Mouse (Mus musculus): ENCODE results near the gene Vps8. TPM values are rescaled to one million over a fixed set of nuclear protein-coding genes. Genes with fewer than 3 reads are reported as not detected.

The Vps8 gene
- polyA plus RNA-seq, 1 experiment from 2014 or later = 36.6 TPM

- no peak for ATAC-seq (replicated peaks)
- H3K36me3 ChIP-seq = 0 out of 2 replicates have a peak, but pooled peaks cover 4% of the 10 kb centered on the region
- H3K4me1 ChIP-seq = peaks cover 6% of the 10 kb centered on the region
- no peaks in the 10 kb centered on the region for H3K27me3 ChIP-seq
- WGBS = 96% methylated on average over 5 of the region's 5 CpGs
- no peak overlapping the region for H3K9ac ChIP-seq (replicated peaks)
- no peak overlapping the region for H3K4me2 ChIP-seq (replicated peaks)
- no peaks in the 10 kb centered on the region for H3K9me3 ChIP-seq
- no peak overlapping the region for H3K27ac ChIP-seq (replicated peaks)
- no peak overlapping the region for H3K4me3 ChIP-seq
These were observed 220.0 kb downstream of the Vps8 start for GRCm38 (mm10) chr16:21642906-21643305.

- peak; percentile 26; the same call in 1 of the 2 replicates for ATAC-seq (replicated peaks)
- Histone ChIP-seq H3K9me3 (no peaks in the 10 kb centered on the region), H3K4me3 (no peak overlapping the region), H3K27me3 (no peaks in the 10 kb centered on the region), H3K9ac (replicated peaks) (no peak overlapping the region), H3K27ac (replicated peaks) (peak overlapping the region; percentile 34; the same call in 1 of the 2 replicates), H3K36me3 (0 out of 2 replicates have a peak, but pooled peaks cover 4% of the 10 kb centered on the region), H3K4me1 (peaks cover 6% of the 10 kb centered on the region), H3K4me2 (replicated peaks) (no peak overlapping the region)
- WGBS = 67% methylated on average over 2 of the region's 2 CpGs
These were observed 220.7 kb downstream of the Vps8 start for GRCm38 (mm10) chr16:21643621-21644041.

GRCm38 (mm10) chr16:21644066-21644561, 221.2 kb downstream of the Vps8 start:
- no peak overlapping the region for H3K4me3 ChIP-seq
- 58% methylated on average over 17 of the region's 17 CpGs for WGBS

GRCm38 (mm10) chr16:21644574-21644973, 221.7 kb downstream of the Vps8 start:
- Histone ChIP-seq H3K4me2 (replicated peaks) (no peak overlapping the region), H3K36me3 (0 out of 2 replicates have a peak, but pooled peaks cover 4% of the 10 kb centered on the region), H3K9me3 (no peaks in the 10 kb centered on the region), H3K27me3 (no peaks in the 10 kb centered on the region), H3K4me3 (no peak overlapping the region), H3K27ac (replicated peaks) (0 out of 2 replicates have a peak overlapping the region, but pooled peaks have one; percentile 34), H3K9ac (replicated peaks) (no peak overlapping the region), H3K4me1 (peaks cover 6% of the 10 kb centered on the region)
- 71% methylated on average over 3 of the region's 3 CpGs for WGBS
- ATAC-seq (replicated peaks) = no peak

More at GRCm38 (mm10) chr16:21644066-21644561, 221.2 kb downstream of the Vps8 start:
- Histone ChIP-seq H3K4me1 (peaks cover 6% of the 10 kb centered on the region), H3K9me3 (no peaks in the 10 kb centered on the region), H3K4me2 (replicated peaks) (no peak overlapping the region), H3K27me3 (no peaks in the 10 kb centered on the region), H3K9ac (replicated peaks) (no peak overlapping the region), H3K36me3 (0 out of 2 replicates have a peak, but pooled peaks cover 4% of the 10 kb centered on the region), H3K27ac (replicated peaks) (peak overlapping the region; percentile 34)
- ATAC-seq (replicated peaks) = peak; percentile 38; the same call in 1 of the 2 replicates

- Histone ChIP-seq H3K9ac (replicated peaks) (no peak overlapping the region), H3K36me3 (0 out of 2 replicates have a peak, but pooled peaks cover 4% of the 10 kb centered on the region), H3K9me3 (no peaks in the 10 kb centered on the region), H3K4me2 (replicated peaks) (no peak overlapping the region), H3K27ac (replicated peaks) (no peak overlapping the region), H3K4me3 (no peak overlapping the region), H3K4me1 (peaks cover 6% of the 10 kb centered on the region), H3K27me3 (no peaks in the 10 kb centered on the region)
- ATAC-seq (replicated peaks) = no peak
- WGBS = 75% methylated on average over 3 of the region's 3 CpGs
These were observed 223.0 kb downstream of the Vps8 start for GRCm38 (mm10) chr16:21645915-21646314.

GRCm38 (mm10) chr16:21646496-21646895, 223.6 kb downstream of the Vps8 start:
- Histone ChIP-seq H3K4me1 (peaks cover 6% of the 10 kb centered on the region), H3K4me2 (replicated peaks) (no peak overlapping the region), H3K9me3 (no peaks in the 10 kb centered on the region), H3K4me3 (no peak overlapping the region), H3K36me3 (0 out of 2 replicates have a peak, but pooled peaks cover 3% of the 10 kb centered on the region), H3K27ac (replicated peaks) (no peak overlapping the region), H3K9ac (replicated peaks) (no peak overlapping the region), H3K27me3 (no peaks in the 10 kb centered on the region)
- WGBS = 78% methylated on average over 3 of the region's 3 CpGs
- no peak for ATAC-seq (replicated peaks)

GRCm38 (mm10) chr16:21648800-21649199, 225.9 kb downstream of the Vps8 start:
- H3K9ac ChIP-seq (replicated peaks) = no peak overlapping the region
- H3K4me1 ChIP-seq = peaks cover 4% of the 10 kb centered on the region
- H3K9me3 ChIP-seq = no peaks in the 10 kb centered on the region
- ATAC-seq (replicated peaks) = no peak
- H3K27me3 ChIP-seq = no peaks in the 10 kb centered on the region
- H3K4me3 ChIP-seq = no peak overlapping the region
- 0 out of 2 replicates have a peak, but pooled peaks cover 8% of the 10 kb centered on the region for H3K36me3 ChIP-seq
- H3K27ac ChIP-seq (replicated peaks) = no peak overlapping the region
- 75% methylated on average over 4 of the region's 4 CpGs for WGBS
- no peak overlapping the region for H3K4me2 ChIP-seq (replicated peaks)

- H3K4me2 ChIP-seq (replicated peaks) = no peak overlapping the region
- ATAC-seq (replicated peaks) = no peak; the same call in 1 of the 2 replicates
- no peak overlapping the region for H3K4me3 ChIP-seq
- H3K9ac ChIP-seq (replicated peaks) = no peak overlapping the region
- 0 out of 2 replicates have a peak, but pooled peaks cover 8% of the 10 kb centered on the region for H3K36me3 ChIP-seq
- H3K27ac ChIP-seq (replicated peaks) = no peak overlapping the region
- H3K9me3 ChIP-seq = no peaks in the 10 kb centered on the region
- H3K27me3 ChIP-seq = no peaks in the 10 kb centered on the region
- peaks cover 8% of the 10 kb centered on the region for H3K4me1 ChIP-seq
- 33% methylated on average over 3 of the region's 3 CpGs for WGBS
These were observed 227.4 kb downstream of the Vps8 start for GRCm38 (mm10) chr16:21650289-21650688.

GRCm38 (mm10) chr16:21651161-21651560, 228.2 kb downstream of the Vps8 start:
- no peak overlapping the region for H3K9ac ChIP-seq (replicated peaks)
- peaks cover 16% of the 10 kb centered on the region for H3K4me1 ChIP-seq
- 88% methylated on average over 4 of the region's 4 CpGs for WGBS
- H3K9me3 ChIP-seq = no peaks in the 10 kb centered on the region
- H3K4me2 ChIP-seq (replicated peaks) = no peak overlapping the region
- no peak overlapping the region for H3K4me3 ChIP-seq
- ATAC-seq (replicated peaks) = no peak
- 0 out of 2 replicates have a peak, but pooled peaks cover 8% of the 10 kb centered on the region for H3K36me3 ChIP-seq
- no peak overlapping the region for H3K27ac ChIP-seq (replicated peaks)
- H3K27me3 ChIP-seq = no peaks in the 10 kb centered on the region

- H3K4me1 ChIP-seq = peaks cover 16% of the 10 kb centered on the region
- H3K9me3 ChIP-seq = no peaks in the 10 kb centered on the region
- 84% methylated on average over 15 of the region's 15 CpGs for WGBS
- H3K4me2 ChIP-seq (replicated peaks) = no peak overlapping the region
- H3K36me3 ChIP-seq = 0 out of 2 replicates have a peak, but pooled peaks cover 5% of the 10 kb centered on the region
- no peak for ATAC-seq (replicated peaks)
- no peak overlapping the region for H3K4me3 ChIP-seq
- no peak overlapping the region for H3K9ac ChIP-seq (replicated peaks)
- H3K27me3 ChIP-seq = no peaks in the 10 kb centered on the region
- H3K27ac ChIP-seq (replicated peaks) = no peak overlapping the region
These were observed 230.2 kb downstream of the Vps8 start for GRCm38 (mm10) chr16:21653151-21653550.

GRCm38 (mm10) chr16:21654384-21654783, 231.5 kb downstream of the Vps8 start:
- peak overlapping the region; percentile 52 for H3K27ac ChIP-seq (replicated peaks)
- H3K27me3 ChIP-seq = no peaks in the 10 kb centered on the region
- 0 out of 2 replicates have a peak, but pooled peaks cover 5% of the 10 kb centered on the region for H3K36me3 ChIP-seq
- H3K4me2 ChIP-seq (replicated peaks) = no peak overlapping the region
- no peak overlapping the region for H3K9ac ChIP-seq (replicated peaks)
- peaks cover 16% of the 10 kb centered on the region for H3K4me1 ChIP-seq
- 39% methylated on average over 5 of the region's 5 CpGs for WGBS
- H3K9me3 ChIP-seq = no peaks in the 10 kb centered on the region
- no peak overlapping the region for H3K4me3 ChIP-seq
- ATAC-seq (replicated peaks) = peak; percentile 55

GRCm38 (mm10) chr16:21655291-21655690, 232.4 kb downstream of the Vps8 start:
- Histone ChIP-seq H3K9ac (replicated peaks) (no peak overlapping the region), H3K4me3 (no peak overlapping the region), H3K36me3 (0 out of 2 replicates have a peak, but pooled peaks cover 5% of the 10 kb centered on the region), H3K4me2 (replicated peaks) (no peak overlapping the region), H3K9me3 (no peaks in the 10 kb centered on the region), H3K27ac (replicated peaks) (peak overlapping the region; percentile 52), H3K4me1 (peaks cover 16% of the 10 kb centered on the region), H3K27me3 (no peaks in the 10 kb centered on the region)
- 0 out of 2 replicates have a peak, but pooled peaks have one; percentile 34 for ATAC-seq (replicated peaks)
- 22% methylated on average over 6 of the region's 6 CpGs for WGBS
